In genomic region chr17:12206248-12206647, GRCm38 (mm10) we compare ENCODE assay signal across 10 mouse cellular contexts.
DNase-seq lines count a peak whose midpoint lies in the region; ATAC-seq lines count a peak whose summit lies in the region.
"Had no signal": no experiment of that assay in that cellular context is flagged by ENCODE, and none has a peak within 500 bp of the region (broad histone marks: within the 10 kb centered on the region; RNA-seq: fewer than 3 reads in every experiment).

No protein-coding gene starts in this region.

- no peak overlapping the region for H3K4me3 ChIP-seq in midbrain, embryonic 12.5 days
- no peak overlapping the region for H3K4me3 ChIP-seq in midbrain, embryonic 14.5 days (replicated peaks; ENCODE audit: low read depth, low read length)
- H3K4me3 ChIP-seq in limb, embryonic 12.5 days (replicated peaks) = no peak overlapping the region
- H3K4me3 ChIP-seq in stomach, embryonic 16.5 days (replicated peaks; ENCODE audit: low read length) = no peak overlapping the region
- H3K4me3 ChIP-seq: limb, embryonic 15.5 days had no signal

- no peak for ATAC-seq in midbrain, embryonic 12.5 days (ENCODE audit: low FRiP score, low read depth)
- ATAC-seq in midbrain, embryonic 14.5 days (ENCODE audit: low FRiP score, low TSS enrichment) = no peak
- no peak for ATAC-seq in limb, embryonic 12.5 days (ENCODE audit: insufficient number of reproducible peaks, insufficient read depth, low FRiP score, low TSS enrichment, low read depth)
- ATAC-seq in stomach, embryonic 16.5 days (ENCODE audit: insufficient read depth, low FRiP score) = no peak
- ATAC-seq in granulocyte monocyte progenitor cell, adult 5-6 weeks (replicated peaks; ENCODE audit: poor library complexity, severe bottlenecking) = no peak

- DNase-seq in embryo, embryonic 9.5 days (ENCODE audit: extremely low spot score) = peak; percentile 12
- DNase-seq in embryo, embryonic 10 days (ENCODE audit: low spot score) = no peak
- no peak for DNase-seq in midbrain, embryonic 14.5 days
- no peak for DNase-seq in T-cell, adult 2 months (ENCODE audit: low spot score)
- DNase-seq: heart, postnatal 36 days had no signal

- H3K4me2 ChIP-seq in midbrain, embryonic 12.5 days (replicated peaks) = no peak overlapping the region
- H3K4me2 ChIP-seq in midbrain, embryonic 14.5 days (ENCODE audit: low read length) = no peak overlapping the region
- no peak overlapping the region for H3K4me2 ChIP-seq in limb, embryonic 12.5 days
- H3K4me2 ChIP-seq in stomach, embryonic 16.5 days (ENCODE audit: low read depth, low read length) = no peak overlapping the region
- H3K4me2 ChIP-seq: limb, embryonic 15.5 days had no signal

- H3K9me3 ChIP-seq in midbrain, embryonic 12.5 days = no peaks in the 10 kb centered on the region
- H3K9me3 ChIP-seq in midbrain, embryonic 14.5 days (ENCODE audit: control insufficient read depth, low read length) = no peaks in the 10 kb centered on the region
- H3K9me3 ChIP-seq in limb, embryonic 12.5 days = no peaks in the 10 kb centered on the region
- no peaks in the 10 kb centered on the region for H3K9me3 ChIP-seq in stomach, embryonic 16.5 days (replicated peaks; ENCODE audit: control insufficient read depth, low read length)
- H3K9me3 ChIP-seq: limb, embryonic 15.5 days had no signal

- H3K27ac ChIP-seq in midbrain, embryonic 12.5 days (replicated peaks) = peak overlapping the region; percentile 42
- no peak overlapping the region for H3K27ac ChIP-seq in midbrain, embryonic 14.5 days (replicated peaks; ENCODE audit: low read depth, low read length)
- peak overlapping the region; percentile 62; the same call in 1 of the 2 replicates for H3K27ac ChIP-seq in limb, embryonic 12.5 days
- peak overlapping the region; percentile 87 for H3K27ac ChIP-seq in stomach, embryonic 16.5 days (ENCODE audit: low read length)
- H3K27ac ChIP-seq: limb, embryonic 15.5 days had no signal

- H3K27me3 ChIP-seq in midbrain, embryonic 12.5 days = no peaks in the 10 kb centered on the region
- H3K27me3 ChIP-seq in midbrain, embryonic 14.5 days (ENCODE audit: control insufficient read depth, insufficient read depth, low read length) = no peaks in the 10 kb centered on the region
- H3K27me3 ChIP-seq in limb, embryonic 12.5 days = peaks cover 3% of the 10 kb centered on the region; the same call in 1 of the 2 replicates
- H3K27me3 ChIP-seq in stomach, embryonic 16.5 days (ENCODE audit: control insufficient read depth, insufficient read depth, low read length) = no peaks in the 10 kb centered on the region
- H3K27me3 ChIP-seq: limb, embryonic 15.5 days had no signal

- H3K36me3 ChIP-seq in midbrain, embryonic 12.5 days = peaks cover 8% of the 10 kb centered on the region
- 0 out of 2 replicates have a peak, but pooled peaks cover 4% of the 10 kb centered on the region for H3K36me3 ChIP-seq in midbrain, embryonic 14.5 days (ENCODE audit: control insufficient read depth, insufficient read depth, low read length)
- peaks cover 7% of the 10 kb centered on the region for H3K36me3 ChIP-seq in limb, embryonic 12.5 days
- H3K36me3 ChIP-seq in stomach, embryonic 16.5 days (ENCODE audit: control insufficient read depth, insufficient read depth, low read length) = no peaks in the 10 kb centered on the region

- H3K4me1 ChIP-seq in midbrain, embryonic 12.5 days = peaks cover 39% of the 10 kb centered on the region
- peaks cover 23% of the 10 kb centered on the region for H3K4me1 ChIP-seq in midbrain, embryonic 14.5 days (ENCODE audit: control insufficient read depth, insufficient read depth, low read length)
- H3K4me1 ChIP-seq in limb, embryonic 12.5 days (replicated peaks) = peaks cover 53% of the 10 kb centered on the region
- peaks cover 45% of the 10 kb centered on the region for H3K4me1 ChIP-seq in stomach, embryonic 16.5 days (ENCODE audit: control insufficient read depth, insufficient read depth, low read length)

- WGBS in midbrain, embryonic 12.5 days = 78% methylated on average over 3 of the region's 3 CpGs
- WGBS in midbrain, embryonic 14.5 days = 71% methylated on average over 3 of the region's 3 CpGs
- 75% methylated on average over 3 of the region's 3 CpGs for WGBS in limb, embryonic 12.5 days
- 50% methylated on average over 3 of the region's 3 CpGs for WGBS in stomach, embryonic 16.5 days

- no peak overlapping the region for H3K9ac ChIP-seq in midbrain, embryonic 12.5 days (replicated peaks)
- H3K9ac ChIP-seq in midbrain, embryonic 14.5 days (replicated peaks; ENCODE audit: low read length) = no peak overlapping the region
- H3K9ac ChIP-seq in limb, embryonic 12.5 days (replicated peaks) = no peak overlapping the region
- H3K9ac ChIP-seq in stomach, embryonic 16.5 days (ENCODE audit: low read length) = 0 out of 2 replicates have a peak overlapping the region, but pooled peaks have one; percentile 31
- H3K9ac ChIP-seq: limb, embryonic 15.5 days had no signal
